Mouse (Mus musculus): ENCODE measurements around the gene Chst3.
"Not testable (repeated sequence)": the region's sequence is repeated elsewhere in the genome, so short reads cannot be mapped to it uniquely, and the experiment has no call there.

Gene Chst3

GRCm38 (mm10) chr10:60161397-60161796 lies 57.7 kb downstream of the Chst3 start:
- DNase-seq (ENCODE audit: extremely low spot score), result not testable (repeated sequence)

- no peak for DNase-seq (ENCODE audit: extremely low spot score)
These were observed 60.9 kb downstream of the Chst3 start for GRCm38 (mm10) chr10:60158144-60158543.

GRCm38 (mm10) chr10:60156016-60156415 lies 63.0 kb downstream of the Chst3 start:
- DNase-seq (ENCODE audit: extremely low spot score), result no peak

- DNase-seq (ENCODE audit: extremely low spot score), result no peak
These were observed 67.9 kb downstream of the Chst3 start for GRCm38 (mm10) chr10:60151107-60151663.

- DNase-seq (ENCODE audit: extremely low spot score), result peak; percentile 76
These were observed 71.0 kb downstream of the Chst3 start for GRCm38 (mm10) chr10:60148087-60148486.

GRCm38 (mm10) chr10:60147510-60148047 lies 71.5 kb downstream of the Chst3 start:
- not testable (repeated sequence) for DNase-seq (ENCODE audit: extremely low spot score)

DNA sequence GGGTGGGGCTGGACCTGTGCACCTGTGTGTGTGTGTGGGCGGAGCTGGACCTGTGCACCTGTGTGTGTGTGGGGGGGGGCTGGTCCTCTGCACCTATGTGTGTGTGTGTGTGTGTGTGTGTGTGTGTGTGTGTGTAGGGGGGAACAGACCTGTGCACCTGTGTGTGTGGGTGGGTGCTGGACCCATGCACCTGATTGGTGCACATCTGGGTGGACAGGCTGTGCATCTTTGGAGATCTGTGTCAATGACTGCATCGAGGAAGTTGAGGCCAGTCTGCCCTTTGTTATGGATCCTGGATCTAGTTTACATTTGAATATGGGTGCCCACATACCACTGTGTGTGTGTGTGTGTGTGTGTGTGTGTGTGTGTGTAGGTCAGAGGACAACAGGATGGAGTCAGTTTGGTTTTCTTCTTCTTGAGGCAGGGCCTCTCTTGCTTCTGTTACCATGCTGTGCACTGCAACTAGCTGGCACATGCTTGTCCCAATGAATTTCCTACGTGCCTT lies 77.4 kb downstream of the Chst3 start:
- DNase-seq (ENCODE audit: extremely low spot score), result no peak

DNA sequence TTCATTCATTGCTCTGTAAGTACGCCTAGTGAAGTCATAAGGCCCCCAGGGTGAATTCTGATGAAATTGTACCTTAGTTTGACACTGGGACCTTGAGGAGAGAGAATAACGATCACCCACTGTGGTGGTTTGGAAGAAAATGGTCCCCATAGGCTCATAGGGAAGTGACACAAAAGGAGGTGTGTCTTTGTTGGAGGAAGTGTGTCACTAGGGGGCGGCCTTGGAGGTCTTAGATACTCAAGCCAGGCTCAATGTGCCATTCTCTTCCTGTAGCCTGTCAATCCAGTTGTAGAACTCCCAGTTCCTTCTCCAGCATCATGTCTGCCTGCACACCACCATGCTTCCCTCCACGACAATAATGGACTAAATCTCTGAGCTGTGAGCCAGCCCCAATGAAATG lies 78.3 kb downstream of the Chst3 start:
- no peak for DNase-seq (ENCODE audit: extremely low spot score)

DNA sequence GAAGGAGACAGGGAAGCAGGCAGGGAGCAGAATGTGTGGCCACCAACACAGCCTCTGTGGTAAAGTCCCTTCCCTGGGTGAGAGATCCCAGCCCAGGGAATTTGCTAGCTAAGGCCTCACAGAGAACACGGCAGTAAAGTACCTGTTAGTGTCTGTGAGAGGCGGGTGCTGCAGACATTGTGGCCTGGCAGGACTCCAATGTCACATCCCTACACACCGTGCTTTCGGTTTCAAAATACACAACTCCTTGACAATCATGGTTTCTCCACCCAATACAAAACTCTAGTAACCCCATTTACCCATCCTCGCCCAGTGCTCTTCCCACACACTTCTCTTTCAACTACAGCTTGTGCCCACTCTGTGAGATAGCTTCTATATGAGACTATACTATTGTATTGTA lies 80.4 kb downstream of the Chst3 start:
- no peak for DNase-seq (ENCODE audit: extremely low spot score)

GRCm38 (mm10) chr10:60136935-60137334 lies 82.1 kb downstream of the Chst3 start:
- no peak for DNase-seq (ENCODE audit: extremely low spot score)

- DNase-seq (ENCODE audit: extremely low spot score), result not testable (repeated sequence)
These were observed 83.0 kb downstream of the Chst3 start for GRCm38 (mm10) chr10:60136010-60136409.

GRCm38 (mm10) chr10:60134201-60134600 lies 84.9 kb downstream of the Chst3 start:
- DNase-seq (ENCODE audit: extremely low spot score), result no peak

GRCm38 (mm10) chr10:60133501-60133900 lies 85.6 kb downstream of the Chst3 start:
- DNase-seq (ENCODE audit: extremely low spot score), result peak; percentile 26

Data from embryo, embryonic 9.5 days (tissue).